Mouse (Mus musculus): Measurements from ENCODE around the gene Camsap1. TPM values are rescaled to one million over a fixed set of nuclear protein-coding genes. Genes with fewer than 3 reads are reported as not detected.

The Camsap1 gene
- total and polyA plus RNA-seq, 3 experiments: 6.2 to 22.1 (median 17.2) TPM

DNA sequence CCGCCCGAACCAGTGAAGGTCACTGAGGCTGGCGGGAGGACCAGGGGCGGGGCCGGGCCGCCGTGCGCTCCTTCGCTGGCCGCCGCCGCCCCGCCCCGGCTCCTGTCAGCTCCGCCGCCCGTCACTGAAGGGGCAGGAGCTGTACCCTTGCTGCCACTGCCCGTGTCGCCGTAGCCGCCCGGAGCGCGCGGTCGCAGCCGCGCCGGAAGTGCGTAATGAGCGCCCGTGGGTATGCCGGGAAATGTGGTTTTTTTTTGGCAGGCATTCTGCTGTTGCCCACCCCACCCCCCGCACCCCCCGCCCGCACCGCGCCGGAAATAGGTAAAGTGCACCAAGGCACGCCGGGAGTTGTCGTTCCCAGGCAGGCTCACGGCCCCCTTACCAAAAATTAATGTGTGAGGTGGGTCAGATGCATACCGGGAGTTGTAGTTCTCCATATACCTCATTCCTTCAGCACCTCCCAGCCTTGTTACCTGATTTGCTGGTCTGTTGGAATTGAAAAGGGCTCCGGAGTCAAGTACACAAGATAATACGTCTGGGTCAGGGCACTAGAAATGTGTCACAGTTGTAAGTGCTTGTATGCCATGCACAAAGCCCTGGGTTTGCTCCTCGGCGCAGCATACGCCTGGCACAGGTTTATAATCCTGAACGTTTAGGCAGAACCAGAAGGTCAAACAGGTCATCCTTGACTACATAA is 38.6 kb upstream of the Camsap1 start, which contains the start of gene Ubac1 (continued):
- TF ChIP-seq MEF2A (IDR thresholded peaks at IDR 0.05; ENCODE audit: borderline replicate concordance, low read depth, low read length) (0 out of 2 replicates have a peak, but pooled peaks have one; percentile 54), ETS1 (conservative IDR thresholded peaks at IDR 0.05; ENCODE audit: low read depth, low read length) (no peak), UBTF (IDR thresholded peaks at IDR 0.05; ENCODE audit: low read depth, low read length) (peak; percentile 86; the same call in 1 of the 2 replicates), NRF1 (IDR thresholded peaks at IDR 0.05; ENCODE audit: low read depth, low read length) (peak; percentile 68), ZNF384 (IDR thresholded peaks at IDR 0.05; ENCODE audit: low read depth, low read length) (peak; percentile 50), POLR2A (IDR thresholded peaks at IDR 0.05; ENCODE audit: low read depth, low read length) (peak; percentile 75), ZMIZ1 (IDR thresholded peaks at IDR 0.05; ENCODE audit: low read depth, low read length) (peak; percentile 70; the same call in 1 of the 2 replicates), SIN3A (IDR thresholded peaks at IDR 0.05; ENCODE audit: low read length) (peak; percentile 73)

DNA sequence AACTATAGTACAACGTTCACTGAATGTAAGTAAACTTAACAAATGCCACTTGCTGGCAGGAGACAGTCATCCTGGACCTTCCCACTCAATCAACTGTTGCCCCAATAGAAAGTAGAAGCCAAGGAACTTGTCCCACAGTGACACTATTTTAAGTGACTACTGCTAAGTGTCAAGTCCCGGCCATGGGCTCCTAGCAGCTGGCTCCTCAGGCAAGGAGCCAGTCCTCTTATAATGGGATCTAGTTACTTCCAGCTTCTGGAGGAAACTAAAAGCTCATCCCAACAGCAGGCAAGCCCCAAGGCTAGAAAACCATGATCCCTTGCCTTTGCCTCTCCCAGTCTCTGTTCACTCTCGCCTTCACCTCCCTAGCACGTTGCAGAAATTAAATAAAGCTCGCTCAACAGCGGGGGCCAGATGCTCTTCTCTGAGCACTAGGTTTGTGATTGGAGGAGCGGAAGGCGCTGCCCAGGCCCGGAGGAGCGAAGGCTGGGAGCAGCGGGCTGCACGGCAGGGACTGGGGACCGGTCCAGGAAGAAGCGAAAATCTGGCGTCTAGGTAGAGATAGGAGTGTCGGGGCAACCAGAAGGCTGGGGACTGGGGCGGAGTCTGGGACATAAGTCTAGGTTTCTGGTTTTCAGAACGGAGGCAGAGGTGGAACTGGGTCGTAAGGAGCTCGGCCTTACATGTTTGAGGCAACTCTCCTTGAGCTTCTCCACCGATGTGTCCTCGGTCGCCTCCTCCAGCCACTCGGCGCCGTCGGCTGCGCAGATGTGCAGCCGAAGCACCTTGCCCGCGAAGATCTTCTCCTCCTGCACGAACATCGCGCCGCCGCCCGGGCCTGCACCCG is 37.9 kb upstream of the Camsap1 start:
- peaks cover 5 to 25% of the 10 kb centered on the region in 2 experiments for H3K36me3 ChIP-seq (replicated peaks in 1 of 2; ENCODE audit: control insufficient read depth in 1 of 2, insufficient read depth in 1 of 2, low read length in 1 of 2)
- in situ Hi-C loops (cut with MboI; ENCODE audit: low pct_ligation_motif_present, low pct_unique_long_range_greater_than_20kb, low sequenced_read_pairs): loop anchor here (10.0 kb wide), 2 partner anchors 124 to 186 kb away; no protein-coding TSS in a partner anchor
- peak overlapping the region; percentile 99 for H3K4me2 ChIP-seq (ENCODE audit: insufficient read depth, low read depth, poor library complexity, severe bottlenecking)
- peaks cover 21% of the 10 kb centered on the region for H3K79me2 ChIP-seq (replicated peaks; ENCODE audit: control insufficient read depth, extremely low read depth, insufficient read depth, poor library complexity, severe bottlenecking)
- dilution Hi-C loops (cut with MboI; ENCODE audit: extremely low pct_ligation_motif_present, extremely low pct_unique_long_range_greater_than_20kb, low sequenced_read_pairs): no loop called here
- H3K9me3 ChIP-seq (replicated peaks; ENCODE audit: low read length): no peaks in the 10 kb centered on the region
- peak overlapping the region; percentile 72 for H3K27ac ChIP-seq (ENCODE audit: insufficient read depth, low read depth)
- peak overlapping the region; percentile 82 to 100 (median 94) for H3K4me3 ChIP-seq (replicated peaks in 1 of 3; ENCODE audit: low read depth in 2 of 3, low read length in 2 of 3, poor library complexity in 1 of 3)
- peaks cover 7% of the 10 kb centered on the region for H3K27me3 ChIP-seq (replicated peaks)
- H3K9ac ChIP-seq (ENCODE audit: insufficient read depth, low read depth): peak overlapping the region; percentile 93
- peak; percentile 33 for DNase-seq (ENCODE audit: extremely low read depth)
- peaks cover 9 to 41% of the 10 kb centered on the region in 2 experiments for H3K4me1 ChIP-seq (ENCODE audit: control insufficient read depth in 1 of 2, insufficient read depth in 2 of 2)
- TF ChIP-seq ZKSCAN1 (IDR thresholded peaks at IDR 0.05; ENCODE audit: borderline replicate concordance, low read depth, low read length) (no peak), CTCF (conservative IDR thresholded peaks at IDR 0.05 in 1 of 2, IDR thresholded peaks at IDR 0.05 in 1 of 2; ENCODE audit: low read depth in 2 of 2, low read length in 2 of 2) (no peak), MAX (IDR thresholded peaks at IDR 0.05; ENCODE audit: low read length) (no peak), RAD21 (IDR thresholded peaks at IDR 0.05; ENCODE audit: low read depth, low read length) (no peak), MEF2A (IDR thresholded peaks at IDR 0.05; ENCODE audit: borderline replicate concordance, low read depth, low read length) (no peak), SIN3A (IDR thresholded peaks at IDR 0.05; ENCODE audit: low read length) (no peak)

DNA sequence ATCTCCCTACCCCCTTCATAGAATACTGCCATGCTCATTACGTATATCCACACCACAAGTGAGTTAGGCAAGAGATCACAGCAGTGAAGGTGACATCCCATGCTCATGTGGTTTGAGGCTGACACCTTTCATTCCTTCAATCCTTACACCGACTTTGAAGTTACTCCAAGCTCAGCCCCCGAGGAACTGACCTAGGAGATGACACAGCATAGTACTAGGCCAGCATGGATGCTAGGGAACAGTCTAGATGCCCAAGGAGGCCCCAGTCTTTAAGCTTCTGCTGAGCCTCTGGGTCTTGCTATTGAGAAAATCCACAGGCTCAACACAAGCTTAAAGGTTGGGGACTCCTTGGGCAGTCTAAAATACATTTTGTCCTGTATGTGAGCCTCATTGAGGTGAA is 36.8 kb upstream of the Camsap1 start:
- peak overlapping the region; percentile 93; the same call in 1 of the 2 replicates for H3K9ac ChIP-seq (ENCODE audit: insufficient read depth, low read depth)
- H3K79me2 ChIP-seq (replicated peaks; ENCODE audit: control insufficient read depth, extremely low read depth, insufficient read depth, poor library complexity, severe bottlenecking): peaks cover 21% of the 10 kb centered on the region
- dilution Hi-C loops (cut with MboI; ENCODE audit: extremely low pct_ligation_motif_present, extremely low pct_unique_long_range_greater_than_20kb, low sequenced_read_pairs) (no loop called here), in situ Hi-C loops (cut with MboI; ENCODE audit: low pct_ligation_motif_present, low pct_unique_long_range_greater_than_20kb, low sequenced_read_pairs) (loop anchor here (10.0 kb wide), 2 partner anchors 125 to 185 kb away; no protein-coding TSS in a partner anchor)
- no peak for TF ChIP-seq USF1 (IDR thresholded peaks at IDR 0.05; ENCODE audit: low read depth, low read length)
- no peak for TF ChIP-seq MAX (IDR thresholded peaks at IDR 0.05; ENCODE audit: low read length)
- no peak for TF ChIP-seq RAD21 (IDR thresholded peaks at IDR 0.05; ENCODE audit: low read depth, low read length)
- TF ChIP-seq JUN (IDR thresholded peaks at IDR 0.05; ENCODE audit: insufficient read depth, low read depth, low read length): no peak
- no peak for TF ChIP-seq USF2 (conservative IDR thresholded peaks at IDR 0.05; ENCODE audit: low read depth, low read length)
- no peak for TF ChIP-seq KAT2A (IDR thresholded peaks at IDR 0.05; ENCODE audit: insufficient replicate concordance, low read length)
- TF ChIP-seq MEF2A (IDR thresholded peaks at IDR 0.05; ENCODE audit: borderline replicate concordance, low read depth, low read length): no peak
- no peak for TF ChIP-seq ZNF384 (IDR thresholded peaks at IDR 0.05; ENCODE audit: low read depth, low read length)
- no peak for TF ChIP-seq EP300 (IDR thresholded peaks at IDR 0.05; ENCODE audit: low read length)
- no peak for TF ChIP-seq SMC3 (IDR thresholded peaks at IDR 0.05; ENCODE audit: low read depth, low read length)
- TF ChIP-seq POLR2A (IDR thresholded peaks at IDR 0.05; ENCODE audit: low read depth, low read length): no peak
- no peak for TF ChIP-seq E2F4 (IDR thresholded peaks at IDR 0.05; ENCODE audit: insufficient replicate concordance, low read depth, low read length)
- no peak for TF ChIP-seq RCOR1 (conservative IDR thresholded peaks at IDR 0.05; ENCODE audit: low read depth, low read length)
- no peak for TF ChIP-seq NELFE (IDR thresholded peaks at IDR 0.05; ENCODE audit: low read depth, low read length)
- TF ChIP-seq NRF1 (IDR thresholded peaks at IDR 0.05; ENCODE audit: low read depth, low read length): no peak
- no peak for TF ChIP-seq UBTF (IDR thresholded peaks at IDR 0.05; ENCODE audit: low read depth, low read length)
- no peak for TF ChIP-seq TCF12 (IDR thresholded peaks at IDR 0.05; ENCODE audit: low read depth, low read length)
- no peak overlapping the region for H3K27ac ChIP-seq (ENCODE audit: insufficient read depth, low read depth)
- peak overlapping the region; percentile 99 for H3K4me2 ChIP-seq (ENCODE audit: insufficient read depth, low read depth, poor library complexity, severe bottlenecking)
- H3K36me3 ChIP-seq (replicated peaks in 1 of 2; ENCODE audit: control insufficient read depth in 1 of 2, insufficient read depth in 1 of 2, low read length in 1 of 2): peaks cover 15 to 34% of the 10 kb centered on the region in 2 experiments
- peak overlapping the region in 1 of 3 experiments; percentile 82 for H3K4me3 ChIP-seq (replicated peaks in 1 of 3; ENCODE audit: low read depth in 2 of 3, low read length in 2 of 3, poor library complexity in 1 of 3)
- no peak for DNase-seq (ENCODE audit: extremely low read depth)
- H3K27me3 ChIP-seq (replicated peaks): no peaks in the 10 kb centered on the region
- no peaks in the 10 kb centered on the region for H3K9me3 ChIP-seq (replicated peaks; ENCODE audit: low read length)
- peaks cover 9 to 41% of the 10 kb centered on the region in 2 experiments for H3K4me1 ChIP-seq (ENCODE audit: control insufficient read depth in 1 of 2, insufficient read depth in 2 of 2)

Measured in CH12.LX (cell line).